Mouse (Mus musculus): ENCODE measurements around the gene Peli1.

- no peak for TF ChIP-seq GATA1 (IDR thresholded peaks at IDR 0.05; ENCODE audit: low read length)
- no peak for TF ChIP-seq TAL1 (IDR thresholded peaks at IDR 0.05; ENCODE audit: low read length)
These were observed 77.9 kb downstream of the Peli1 start for GRCm38 (mm10) chr11:21168828-21169607.

All from erythroblast, embryonic 14.5 days (primary cell).